Mouse (Mus musculus): ENCODE measurements around the gene Vat1. TPM values are rescaled to one million over a fixed set of nuclear protein-coding genes. Genes with fewer than 3 reads are reported as not detected.

The Vat1 gene
- polyA plus RNA-seq, 1 experiment from 2014 or later = 62.3 TPM

DNA sequence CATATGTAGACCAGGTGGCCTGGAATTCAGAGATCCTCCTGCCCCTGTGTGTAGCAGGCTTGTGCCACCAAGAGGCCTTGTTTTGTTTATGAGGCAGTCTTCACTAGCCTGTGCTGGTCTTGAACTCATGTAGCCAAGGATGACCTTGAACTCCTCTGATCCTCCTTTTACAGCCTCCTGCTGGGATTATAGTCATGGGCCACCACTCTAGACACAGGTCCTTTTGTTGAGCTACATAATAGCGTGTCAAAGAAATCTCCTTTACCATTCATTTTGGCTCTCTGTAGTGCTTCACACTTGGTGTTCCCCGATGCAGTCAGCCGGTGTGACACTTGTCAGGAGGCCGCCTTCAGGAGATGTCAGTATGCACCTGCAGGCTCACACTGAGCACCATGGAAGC is 29.1 kb downstream of the Vat1 start:
- H3K4me2 ChIP-seq = no peak overlapping the region
- H3K9ac ChIP-seq = no peak overlapping the region
- no peaks in the 10 kb centered on the region for H3K27me3 ChIP-seq (replicated peaks)
- no peak overlapping the region for H3K4me3 ChIP-seq (replicated peaks)
- no peak overlapping the region for H3K27ac ChIP-seq
- no peaks in the 10 kb centered on the region for H3K9me3 ChIP-seq
- 83% methylated on average over 4 of the region's 4 CpGs for WGBS
- H3K36me3 ChIP-seq = peaks cover 14% of the 10 kb centered on the region
- ATAC-seq (ENCODE audit: insufficient read depth, low FRiP score, low read depth) = no peak
- no peaks in the 10 kb centered on the region for H3K4me1 ChIP-seq

DNA sequence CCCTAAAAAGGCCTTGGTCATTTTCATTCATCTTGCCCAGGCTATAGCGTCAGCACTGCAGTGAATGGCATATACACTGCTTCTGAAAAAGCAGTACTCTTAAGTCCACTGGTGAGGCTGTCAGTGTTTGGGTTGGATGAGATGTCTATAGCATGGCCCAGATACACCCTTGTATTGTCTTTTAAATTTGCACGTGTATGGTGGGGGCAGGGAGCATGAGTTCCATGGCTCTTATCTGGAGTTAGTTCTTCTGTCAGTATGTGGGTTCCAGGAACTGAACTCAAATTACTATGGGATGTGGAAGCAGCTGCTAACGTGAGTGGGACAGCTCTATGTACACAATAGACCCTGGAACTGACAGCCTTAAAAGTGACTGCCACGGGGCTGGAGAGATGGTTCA is 30.2 kb downstream of the Vat1 start:
- peaks cover 21% of the 10 kb centered on the region for H3K36me3 ChIP-seq
- H3K27me3 ChIP-seq (replicated peaks) = no peaks in the 10 kb centered on the region
- H3K9ac ChIP-seq = no peak overlapping the region
- H3K4me3 ChIP-seq (replicated peaks) = no peak overlapping the region
- ATAC-seq (ENCODE audit: insufficient read depth, low FRiP score, low read depth) = 0 out of 2 replicates have a peak, but pooled peaks have one; percentile 50
- no peak overlapping the region for H3K27ac ChIP-seq
- no peaks in the 10 kb centered on the region for H3K9me3 ChIP-seq
- WGBS = 65% methylated on average over 4 of the region's 4 CpGs
- H3K4me2 ChIP-seq = no peak overlapping the region
- no peaks in the 10 kb centered on the region for H3K4me1 ChIP-seq

DNA sequence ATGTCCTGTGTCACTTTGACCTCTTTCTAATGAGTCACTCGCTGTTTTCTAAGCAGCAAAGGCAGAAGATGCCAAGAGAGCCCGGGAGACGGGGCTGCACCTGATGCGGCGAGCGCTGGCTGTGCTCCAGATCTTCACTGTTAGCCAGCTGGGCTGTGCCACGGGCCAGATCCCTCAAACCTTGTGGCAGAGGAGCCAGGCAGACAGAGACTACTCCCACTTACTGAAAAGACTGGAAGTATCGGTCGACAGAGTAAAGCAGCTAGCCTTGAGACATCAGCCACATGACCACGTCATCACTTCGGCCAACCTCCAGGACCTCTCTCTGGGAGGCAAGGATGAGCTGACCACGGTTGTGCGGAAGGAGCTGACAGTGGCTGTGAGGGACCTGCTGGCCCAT is 32.6 kb downstream of the Vat1 start:
- Histone ChIP-seq H3K27me3 (replicated peaks) (no peaks in the 10 kb centered on the region), H3K9me3 (no peaks in the 10 kb centered on the region), H3K36me3 (peaks cover 35% of the 10 kb centered on the region), H3K27ac (no peak overlapping the region), H3K4me3 (replicated peaks) (no peak overlapping the region), H3K9ac (no peak overlapping the region), H3K4me1 (no peaks in the 10 kb centered on the region), H3K4me2 (no peak overlapping the region)
- WGBS = 89% methylated on average over 13 of the region's 13 CpGs
- ATAC-seq (ENCODE audit: insufficient read depth, low FRiP score, low read depth) = no peak

DNA sequence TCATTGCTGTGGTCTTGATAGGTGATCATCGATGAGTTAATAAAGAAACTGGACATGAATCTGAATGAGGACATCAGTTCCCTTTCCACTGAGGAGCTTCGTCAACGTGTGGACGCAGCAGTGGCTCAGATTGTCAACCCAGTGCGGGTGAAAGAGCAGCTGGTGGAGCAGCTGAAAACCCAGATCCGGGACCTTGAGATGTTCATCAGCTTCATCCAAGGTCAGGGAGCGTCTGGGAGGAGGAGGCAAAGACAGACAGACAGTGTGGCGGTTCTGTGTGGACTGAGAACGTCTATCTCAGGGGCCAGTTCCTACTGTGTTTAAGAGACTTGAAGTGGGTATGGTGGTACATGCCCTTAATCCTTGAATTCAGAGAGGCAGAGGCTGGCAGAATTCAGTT is 34.7 kb downstream of the Vat1 start:
- 93% methylated on average over 9 of the region's 9 CpGs for whole genome bisulfite sequencing
- Histone ChIP-seq H3K36me3 (peaks cover 35% of the 10 kb centered on the region), H3K4me2 (no peak overlapping the region), H3K9ac (no peak overlapping the region), H3K27ac (no peak overlapping the region), H3K4me3 (replicated peaks) (no peak overlapping the region), H3K27me3 (replicated peaks) (no peaks in the 10 kb centered on the region), H3K4me1 (peaks cover 7% of the 10 kb centered on the region), H3K9me3 (no peaks in the 10 kb centered on the region)
- no peak for ATAC-seq (ENCODE audit: insufficient read depth, low FRiP score, low read depth)

DNA sequence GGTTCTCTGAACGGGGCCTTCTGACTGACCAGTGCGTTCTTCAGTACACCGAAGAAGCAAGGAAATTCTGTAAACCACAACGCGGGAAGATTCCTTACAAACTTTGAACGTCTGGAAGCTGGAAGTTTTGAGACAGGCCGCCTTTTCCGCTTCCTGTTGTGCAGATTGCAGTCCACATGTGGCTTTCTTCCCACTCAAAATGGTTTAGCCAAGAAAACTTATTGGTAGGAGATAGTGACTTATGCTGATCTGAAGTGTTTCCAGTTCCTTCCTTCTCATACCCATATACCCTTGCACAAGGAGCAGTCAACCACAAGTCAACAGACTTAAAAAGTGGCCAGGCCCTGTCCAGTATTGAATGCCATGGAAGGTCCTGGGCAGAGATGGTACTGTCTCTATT is 39.9 kb downstream of the Vat1 start:
- Histone ChIP-seq H3K9me3 (no peaks in the 10 kb centered on the region), H3K36me3 (peaks cover 14% of the 10 kb centered on the region), H3K27me3 (replicated peaks) (no peaks in the 10 kb centered on the region), H3K27ac (no peak overlapping the region), H3K9ac (no peak overlapping the region), H3K4me2 (peak overlapping the region; percentile 86), H3K4me1 (peaks cover 20% of the 10 kb centered on the region), H3K4me3 (replicated peaks) (peak overlapping the region; percentile 85)
- ATAC-seq (ENCODE audit: insufficient read depth, low FRiP score, low read depth) = no peak
- 54% methylated on average over 8 of the region's 8 CpGs for WGBS

DNA sequence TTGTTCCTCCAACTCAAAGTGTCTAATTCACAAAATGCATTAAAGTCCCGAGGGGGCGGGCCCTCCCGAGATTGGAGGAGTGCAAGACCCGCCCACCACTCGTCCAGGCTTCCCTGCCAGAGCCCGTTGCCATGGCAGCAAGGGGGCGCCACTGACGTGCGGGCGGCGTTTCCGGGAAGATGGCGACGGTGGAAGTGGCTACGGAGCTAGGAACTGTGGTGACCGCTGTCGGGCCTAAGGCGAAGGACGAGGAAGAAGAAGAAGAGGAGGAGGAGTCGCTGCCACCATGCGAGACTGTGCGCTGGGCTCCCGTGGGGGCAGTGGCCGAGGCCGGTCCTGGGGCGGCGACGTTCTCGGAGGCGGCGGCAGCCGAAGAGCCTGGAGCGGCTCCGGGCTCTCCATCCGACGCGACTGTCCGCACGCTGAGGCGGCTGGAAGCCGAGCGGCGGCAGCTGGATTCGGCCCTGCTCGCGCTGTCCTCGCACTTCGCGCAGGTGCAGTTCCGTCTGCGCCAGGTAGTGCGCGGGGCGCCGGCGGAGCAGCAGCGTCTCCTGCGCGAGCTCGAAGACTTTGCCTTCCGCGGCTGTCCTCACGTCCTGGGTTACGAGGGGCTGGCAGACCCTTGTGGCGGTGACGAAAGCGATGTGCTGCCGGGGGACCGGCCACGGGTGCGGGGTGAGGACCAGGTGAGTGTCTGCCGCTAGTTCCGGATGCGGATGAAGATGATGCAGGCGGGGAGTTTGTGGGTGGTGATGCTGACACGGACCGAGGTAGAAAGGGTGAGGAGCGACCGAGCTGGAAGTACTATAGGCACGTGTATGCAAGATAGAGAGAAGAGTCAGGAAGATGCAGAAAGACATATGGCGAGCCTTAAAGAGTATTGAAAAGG is 40.9 kb downstream of the Vat1 start, which contains the start of the genes Rundc1 and Ptges3l:
TSS of gene Rundc1 (plus strand) at position 161 of the 889 bp plus-strand sequence.
TSS of gene Ptges3l (minus strand) at position 409 of the 889 bp plus-strand sequence.
- Histone ChIP-seq H3K27me3 (replicated peaks) (no peaks in the 10 kb centered on the region), H3K4me2 (peak within 1 kb of the TSS; percentile 86), H3K4me3 (replicated peaks) (peak within 1 kb of the TSS; percentile 85), H3K9ac (peak within 1 kb of the TSS; percentile 51), H3K36me3 (peaks cover 8% of the 10 kb centered on the region), H3K27ac (peak within 1 kb of the TSS; percentile 90), H3K9me3 (no peaks in the 10 kb centered on the region), H3K4me1 (peaks cover 20% of the 10 kb centered on the region)
- ATAC-seq (ENCODE audit: insufficient read depth, low FRiP score, low read depth) = peak; percentile 90
- WGBS = under 1% methylated on average over 81 of the region's 81 CpGs

DNA sequence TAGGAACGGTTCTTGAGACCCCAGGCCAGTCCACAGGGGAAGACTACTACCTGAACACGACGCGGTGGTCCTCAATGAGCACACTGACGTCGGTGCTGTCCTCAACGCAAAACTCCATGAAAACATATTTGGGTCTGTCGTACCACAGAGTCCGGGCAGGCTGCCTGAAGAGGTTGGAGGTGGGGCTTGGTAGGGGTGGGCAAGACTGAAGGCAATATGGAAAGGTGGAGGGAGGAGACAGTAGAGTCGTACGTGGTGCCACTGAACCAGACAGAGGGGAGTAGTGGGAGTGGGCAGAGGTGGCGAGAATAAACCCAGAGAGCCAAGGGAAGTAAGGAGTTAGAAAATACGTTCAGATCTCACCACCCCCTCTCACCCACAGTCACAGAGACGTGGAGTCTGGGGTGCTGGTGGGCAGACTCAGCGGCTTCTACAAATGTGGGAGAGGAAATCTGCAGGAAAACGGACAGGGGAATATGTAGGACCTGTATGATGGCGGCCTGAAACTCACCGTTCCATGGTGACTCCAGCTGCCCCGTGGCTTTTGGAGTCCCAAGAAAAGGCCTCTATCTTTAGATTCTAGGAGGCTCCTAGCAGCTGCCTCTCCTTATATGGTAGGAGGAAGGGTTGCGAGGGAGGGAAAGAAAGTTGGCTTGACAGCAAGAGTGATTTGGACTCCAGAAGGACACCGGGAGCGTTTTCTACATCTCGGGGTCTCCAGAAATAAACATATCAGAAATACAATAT is 41.8 kb downstream of the Vat1 start, which contains the start of gene Gm27029:
TSS of gene Gm27029 (minus strand) at position 692 of the 747 bp plus-strand sequence.
- peak; percentile 48; the same call in 1 of the 2 replicates for ATAC-seq (ENCODE audit: insufficient read depth, low FRiP score, low read depth)
- Histone ChIP-seq H3K36me3 (peaks cover under 1% of the 10 kb centered on the region; the same call in 1 of the 2 replicates), H3K4me1 (peaks cover 20% of the 10 kb centered on the region), H3K4me3 (replicated peaks) (peak within 1 kb of the TSS; percentile 85), H3K9me3 (no peaks in the 10 kb centered on the region), H3K27ac (peak within 1 kb of the TSS; percentile 90), H3K27me3 (replicated peaks) (no peaks in the 10 kb centered on the region), H3K9ac (peak within 1 kb of the TSS; percentile 51), H3K4me2 (peak within 1 kb of the TSS; percentile 86)
- WGBS = 3% methylated on average over 23 of the region's 23 CpGs

DNA sequence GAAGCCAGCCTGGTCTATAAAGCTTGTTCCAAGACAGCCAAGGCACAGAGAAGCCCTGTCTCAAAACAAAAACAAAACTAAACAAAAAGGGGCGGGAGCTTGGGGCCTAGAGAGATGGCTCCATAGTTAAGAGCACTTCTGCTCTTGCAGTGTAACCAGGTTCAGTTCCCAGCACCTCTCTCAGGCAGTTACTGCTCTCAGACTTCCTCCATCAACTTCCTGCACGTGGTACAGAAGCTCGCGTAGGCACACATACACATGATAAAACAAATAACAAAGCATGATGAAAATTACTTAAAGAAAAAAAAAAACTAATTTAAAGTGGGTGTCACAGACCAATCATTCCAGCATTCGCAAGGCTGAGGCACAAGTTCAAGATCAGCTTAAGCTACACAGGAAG is 45.9 kb downstream of the Vat1 start:
- Histone ChIP-seq H3K4me1 (peaks cover 14% of the 10 kb centered on the region), H3K9ac (no peak overlapping the region), H3K36me3 (no peaks in the 10 kb centered on the region), H3K4me2 (no peak overlapping the region), H3K9me3 (no peaks in the 10 kb centered on the region), H3K4me3 (replicated peaks) (no peak overlapping the region), H3K27ac (no peak overlapping the region), H3K27me3 (replicated peaks) (no peaks in the 10 kb centered on the region)
- WGBS = 86% methylated on average over 5 of the region's 5 CpGs
- no peak for ATAC-seq (ENCODE audit: insufficient read depth, low FRiP score, low read depth)

DNA sequence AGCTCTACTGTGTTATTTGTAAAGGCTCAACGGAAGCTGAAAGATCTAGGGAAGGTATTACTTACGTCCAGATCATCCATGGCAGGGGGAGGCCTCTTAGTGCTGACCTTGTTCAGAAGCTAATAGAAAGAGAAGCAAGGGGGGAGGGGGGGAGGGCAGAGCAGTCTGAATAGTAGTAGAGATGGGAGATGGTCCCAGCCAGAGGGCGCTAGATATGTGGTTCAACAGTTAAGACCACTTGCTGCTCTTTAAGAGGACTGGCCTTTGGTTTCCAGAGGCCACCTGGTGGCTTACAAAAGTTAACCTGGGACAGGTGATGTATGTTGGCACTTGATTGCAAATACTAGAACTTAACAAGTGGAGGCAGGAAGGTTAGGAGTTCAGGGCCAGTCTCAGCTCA is 46.4 kb downstream of the Vat1 start:
- H3K27me3 ChIP-seq (replicated peaks) = no peaks in the 10 kb centered on the region
- WGBS = 28% methylated on average over 3 of the region's 3 CpGs
- no peak overlapping the region for H3K27ac ChIP-seq
- ATAC-seq (ENCODE audit: insufficient read depth, low FRiP score, low read depth) = no peak
- peaks cover 14% of the 10 kb centered on the region for H3K4me1 ChIP-seq
- no peak overlapping the region for H3K9ac ChIP-seq
- no peak overlapping the region for H3K4me3 ChIP-seq (replicated peaks)
- no peaks in the 10 kb centered on the region for H3K9me3 ChIP-seq
- H3K4me2 ChIP-seq = no peak overlapping the region
- no peaks in the 10 kb centered on the region for H3K36me3 ChIP-seq

DNA sequence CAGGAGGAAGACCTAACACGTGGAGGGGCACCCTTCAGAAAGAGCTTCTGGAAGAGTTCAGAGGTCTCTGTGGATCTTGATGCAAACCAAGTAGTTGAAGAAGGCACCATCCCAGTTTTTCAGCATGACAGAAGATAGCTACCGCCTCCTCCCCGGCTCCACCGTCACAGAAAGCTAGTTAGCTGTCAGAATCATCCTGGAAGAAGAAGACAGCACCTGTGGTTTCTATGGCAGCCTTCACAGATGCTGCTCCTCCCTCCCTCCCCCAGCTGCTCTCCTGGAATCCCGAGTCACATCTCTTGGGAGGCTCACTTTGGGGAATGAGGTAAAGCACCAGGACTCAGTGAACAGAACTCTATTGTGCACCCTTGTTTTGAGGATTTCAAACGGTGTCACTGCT is 47.0 kb downstream of the Vat1 start:
- ATAC-seq (ENCODE audit: insufficient read depth, low FRiP score, low read depth) = no peak
- Histone ChIP-seq H3K4me1 (peaks cover 8% of the 10 kb centered on the region), H3K4me3 (replicated peaks) (no peak overlapping the region), H3K9me3 (no peaks in the 10 kb centered on the region), H3K4me2 (no peak overlapping the region), H3K27me3 (replicated peaks) (no peaks in the 10 kb centered on the region), H3K36me3 (peaks cover 2% of the 10 kb centered on the region; the same call in 1 of the 2 replicates), H3K9ac (no peak overlapping the region), H3K27ac (no peak overlapping the region)
- WGBS = 54% methylated on average over 6 of the region's 6 CpGs

DNA sequence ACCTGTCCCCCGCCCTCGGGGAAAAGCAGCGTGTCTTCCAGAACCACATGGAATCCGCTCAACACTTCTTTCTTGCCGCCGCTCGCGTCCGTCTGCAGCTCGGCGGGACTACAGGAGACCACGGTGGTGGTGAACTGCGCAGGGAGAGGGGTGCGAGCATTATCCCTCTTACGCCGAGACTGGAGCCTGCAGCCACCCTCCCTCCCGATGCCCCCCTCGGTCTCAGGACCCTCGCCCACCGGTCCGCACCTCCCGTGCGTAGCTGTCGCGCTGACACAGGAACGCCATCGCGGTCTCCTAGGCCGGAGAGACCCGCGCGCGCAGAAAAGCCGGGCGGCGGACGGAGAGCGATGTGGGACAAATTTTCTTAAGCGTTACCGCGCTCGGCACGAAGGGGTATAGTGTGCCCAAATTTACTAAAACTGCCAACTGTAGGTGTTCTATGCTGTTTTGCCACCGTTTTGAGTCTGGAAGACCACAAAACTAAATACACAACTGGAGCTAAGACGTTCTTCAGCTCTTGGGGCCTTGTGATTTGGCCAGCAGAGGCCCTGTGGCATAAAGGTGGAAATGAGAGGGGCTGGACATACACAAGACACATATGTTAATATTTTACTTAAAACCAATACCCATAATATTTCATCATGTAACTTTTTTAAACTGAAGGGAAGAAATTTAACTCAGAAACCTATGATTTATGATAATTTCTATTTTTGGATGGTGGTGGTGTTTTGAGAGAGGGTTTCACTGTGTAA is 48.8 kb downstream of the Vat1 start, which contains the start of gene Aarsd1:
TSS of gene Aarsd1 (minus strand) at position 515 of the 755 bp plus-strand sequence.
- Histone ChIP-seq H3K4me1 (peaks cover 5% of the 10 kb centered on the region), H3K27ac (peak within 1 kb of the TSS; percentile 59), H3K4me2 (peak within 1 kb of the TSS; percentile 88), H3K4me3 (replicated peaks) (peak within 1 kb of the TSS; percentile 88), H3K9ac (peak within 1 kb of the TSS; percentile 77), H3K27me3 (replicated peaks) (no peaks in the 10 kb centered on the region), H3K36me3 (peaks cover 7% of the 10 kb centered on the region; the same call in 1 of the 2 replicates), H3K9me3 (no peaks in the 10 kb centered on the region)
- under 1% methylated on average over 45 of the region's 45 CpGs for WGBS
- ATAC-seq (ENCODE audit: insufficient read depth, low FRiP score, low read depth) = peak; percentile 71
